Mouse (Mus musculus) heart, embryonic 15.5 days (tissue): Measurements from ENCODE around the gene Usp32. TPM values are rescaled to one million over a fixed set of nuclear protein-coding genes. Genes with fewer than 3 reads are reported as not detected.

Experiments used
- ATAC-seq: fragments of 200-750 bp; cut with Nextera tagmentation; replicated peaks from 2 replicates; pipeline ENCODE4 v1.8.0; 2017; ENCODE audit warnings: low read depth, moderate TSS enrichment; ENCODE audit not compliant: insufficient number of reproducible peaks, insufficient read depth, low FRiP score
- H3K27ac ChIP-seq: fragments of 300-500 bp; sonication (generic); 2 replicates; pipeline ENCODE4 v1.5.1; 2015; ENCODE audit warnings: mild to moderate bottlenecking, inconsistent platforms
- H3K27me3 ChIP-seq: fragments of 300-500 bp; sonication (generic); 2 replicates; pipeline ENCODE4 v1.6.1; 2015; ENCODE audit warnings: inconsistent platforms
- H3K36me3 ChIP-seq: fragments of 300-500 bp; sonication (generic); 2 replicates; pipeline ENCODE4 v1.6.1; 2015; ENCODE audit warnings: mild to moderate bottlenecking, inconsistent platforms
- H3K4me1 ChIP-seq: fragments of 300-500 bp; sonication (generic); replicated peaks from 2 replicates; pipeline ENCODE4 v1.6.1; 2015; ENCODE audit warnings: inconsistent platforms
- H3K4me2 ChIP-seq: fragments of 300-500 bp; sonication (generic); 2 replicates; pipeline ENCODE4 v1.6.1; 2015; ENCODE audit warnings: inconsistent platforms, mild to moderate bottlenecking, moderate library complexity
- H3K4me3 ChIP-seq: fragments of 300-500 bp; sonication (generic); 2 replicates; pipeline ENCODE4 v1.5.1; 2015; ENCODE audit warnings: mild to moderate bottlenecking, inconsistent platforms
- H3K9ac ChIP-seq: fragments of 300-500 bp; sonication (generic); 2 replicates; pipeline ENCODE4 v1.6.1; 2015; ENCODE audit warnings: mild to moderate bottlenecking, inconsistent platforms
- H3K9me3 ChIP-seq: fragments of 300-500 bp; sonication (generic); replicated peaks from 2 replicates; pipeline ENCODE4 v1.6.1; 2016; ENCODE audit warnings: inconsistent platforms
- WGBS: fragments of 180-500 bp; shearing (Covaris S2); methylation state at CpG from one replicate; pipeline ENCODE4 v1.1.7; 2015; ENCODE audit warnings: mixed read lengths; 5-methylcytosine and 5-hydroxymethylcytosine counted together
- polyA plus RNA-seq: library from polyadenylated mRNA; unstranded; fragments of >200 nt; fragmentation: Nextera tagmentation; extraction: Ambion mirVana; gene quantifications from 2 replicates; pipeline ENCODE4 v1.2.1, GENCODE M21; 2015

Gene Usp32
- polyA plus RNA-seq, 1 experiment from 2014 or later = 3.0 TPM

GRCm38 (mm10) chr11:84976706-84977105 is 163.3 kb downstream of the Usp32 start:
- 79% methylated on average over 3 of the region's 3 CpGs for WGBS
- no peak overlapping the region for H3K27ac ChIP-seq
- ATAC-seq = no peak
- no peak overlapping the region for H3K4me3 ChIP-seq
- H3K36me3 ChIP-seq = no peaks in the 10 kb centered on the region
- H3K9me3 ChIP-seq = no peaks in the 10 kb centered on the region
- 0 out of 2 replicates have a peak, but pooled peaks cover 3% of the 10 kb centered on the region for H3K4me1 ChIP-seq
- no peak overlapping the region for H3K9ac ChIP-seq
- no peaks in the 10 kb centered on the region for H3K27me3 ChIP-seq
- no peak overlapping the region for H3K4me2 ChIP-seq

- no peaks in the 10 kb centered on the region for H3K27me3 ChIP-seq
- no peak for ATAC-seq
- H3K4me2 ChIP-seq = no peak overlapping the region
- H3K4me3 ChIP-seq = no peak overlapping the region
- 0 out of 2 replicates have a peak, but pooled peaks cover 3% of the 10 kb centered on the region for H3K4me1 ChIP-seq
- H3K36me3 ChIP-seq = no peaks in the 10 kb centered on the region
- H3K27ac ChIP-seq = no peak overlapping the region
- 67% methylated on average over 7 of the region's 7 CpGs for WGBS
- H3K9ac ChIP-seq = no peak overlapping the region
- no peaks in the 10 kb centered on the region for H3K9me3 ChIP-seq
Measured at GRCm38 (mm10) chr11:84974582-84974981, 165.4 kb downstream of the Usp32 start.

- Histone ChIP-seq H3K27ac (no peak overlapping the region), H3K4me1 (peaks cover 7% of the 10 kb centered on the region), H3K4me2 (no peak overlapping the region), H3K9ac (no peak overlapping the region), H3K27me3 (no peaks in the 10 kb centered on the region), H3K36me3 (no peaks in the 10 kb centered on the region), H3K4me3 (no peak overlapping the region), H3K9me3 (no peaks in the 10 kb centered on the region)
- 68% methylated on average over 5 of the region's 5 CpGs for WGBS
- ATAC-seq = no peak
Measured at GRCm38 (mm10) chr11:84973661-84974060, 166.3 kb downstream of the Usp32 start.

GRCm38 (mm10) chr11:84972067-84972466 is 167.9 kb downstream of the Usp32 start:
- Histone ChIP-seq H3K9me3 (no peaks in the 10 kb centered on the region), H3K4me3 (no peak overlapping the region), H3K9ac (no peak overlapping the region), H3K4me1 (peaks cover 9% of the 10 kb centered on the region), H3K27me3 (no peaks in the 10 kb centered on the region), H3K36me3 (no peaks in the 10 kb centered on the region), H3K4me2 (no peak overlapping the region), H3K27ac (no peak overlapping the region)
- ATAC-seq = no peak
- 39% methylated on average over 3 of the region's 3 CpGs for WGBS

GRCm38 (mm10) chr11:84968775-84969174 is 171.2 kb downstream of the Usp32 start:
- Histone ChIP-seq H3K27ac (no peak overlapping the region), H3K27me3 (no peaks in the 10 kb centered on the region), H3K36me3 (no peaks in the 10 kb centered on the region), H3K4me3 (no peak overlapping the region), H3K4me2 (no peak overlapping the region), H3K4me1 (peaks cover 9% of the 10 kb centered on the region), H3K9me3 (no peaks in the 10 kb centered on the region), H3K9ac (no peak overlapping the region)
- 34% methylated on average over 6 of the region's 6 CpGs for WGBS
- ATAC-seq = no peak

GRCm38 (mm10) chr11:84968309-84968708 is 171.7 kb downstream of the Usp32 start:
- Histone ChIP-seq H3K4me3 (no peak overlapping the region), H3K4me2 (no peak overlapping the region), H3K4me1 (peaks cover 9% of the 10 kb centered on the region), H3K27me3 (no peaks in the 10 kb centered on the region), H3K9ac (no peak overlapping the region), H3K27ac (no peak overlapping the region), H3K9me3 (no peaks in the 10 kb centered on the region), H3K36me3 (no peaks in the 10 kb centered on the region)
- 65% methylated on average over 4 of the region's 4 CpGs for WGBS
- ATAC-seq = no peak

GRCm38 (mm10) chr11:84967113-84967512 is 172.8 kb downstream of the Usp32 start:
- no peak overlapping the region for H3K9ac ChIP-seq
- H3K27ac ChIP-seq = no peak overlapping the region
- H3K27me3 ChIP-seq = no peaks in the 10 kb centered on the region
- H3K9me3 ChIP-seq = no peaks in the 10 kb centered on the region
- no peak overlapping the region for H3K4me3 ChIP-seq
- no peak overlapping the region for H3K4me2 ChIP-seq
- 39% methylated on average over 5 of the region's 5 CpGs for WGBS
- peaks cover 9% of the 10 kb centered on the region for H3K4me1 ChIP-seq
- no peaks in the 10 kb centered on the region for H3K36me3 ChIP-seq
- no peak for ATAC-seq

- Histone ChIP-seq H3K4me1 (peaks cover 6% of the 10 kb centered on the region), H3K27me3 (no peaks in the 10 kb centered on the region), H3K9me3 (no peaks in the 10 kb centered on the region), H3K27ac (no peak overlapping the region), H3K4me3 (no peak overlapping the region), H3K9ac (no peak overlapping the region), H3K36me3 (no peaks in the 10 kb centered on the region), H3K4me2 (no peak overlapping the region)
- ATAC-seq = no peak
- 71% methylated on average over 4 of the region's 4 CpGs for WGBS
Measured at GRCm38 (mm10) chr11:84966696-84967095, 173.3 kb downstream of the Usp32 start.

- H3K4me1 ChIP-seq = peaks cover 16% of the 10 kb centered on the region
- H3K27ac ChIP-seq = no peak overlapping the region
- H3K4me2 ChIP-seq = no peak overlapping the region
- no peaks in the 10 kb centered on the region for H3K9me3 ChIP-seq
- H3K36me3 ChIP-seq = no peaks in the 10 kb centered on the region
- no peak overlapping the region for H3K4me3 ChIP-seq
- 78% methylated on average over 3 of the region's 3 CpGs for WGBS
- ATAC-seq = no peak
- H3K27me3 ChIP-seq = peaks cover 16% of the 10 kb centered on the region
- H3K9ac ChIP-seq = no peak overlapping the region
Measured at GRCm38 (mm10) chr11:84963556-84963955, 176.4 kb downstream of the Usp32 start.

GRCm38 (mm10) chr11:84962536-84962935 is 177.4 kb downstream of the Usp32 start:
- Histone ChIP-seq H3K27me3 (peaks cover 26% of the 10 kb centered on the region), H3K9me3 (no peaks in the 10 kb centered on the region), H3K4me2 (no peak overlapping the region), H3K9ac (no peak overlapping the region), H3K4me3 (no peak overlapping the region), H3K4me1 (peaks cover 25% of the 10 kb centered on the region), H3K36me3 (no peaks in the 10 kb centered on the region), H3K27ac (no peak overlapping the region)
- 83% methylated on average over 4 of the region's 4 CpGs for WGBS
- ATAC-seq = no peak

GRCm38 (mm10) chr11:84961571-84961970 is 178.4 kb downstream of the Usp32 start:
- ATAC-seq = no peak
- H3K27me3 ChIP-seq = peaks cover 36% of the 10 kb centered on the region

GRCm38 (mm10) chr11:84960780-84961179 is 179.2 kb downstream of the Usp32 start:
- no peak overlapping the region for H3K27ac ChIP-seq
- peaks cover 44% of the 10 kb centered on the region for H3K27me3 ChIP-seq
- H3K4me3 ChIP-seq = no peak overlapping the region
- H3K9ac ChIP-seq = no peak overlapping the region
- no peaks in the 10 kb centered on the region for H3K36me3 ChIP-seq
- no peak for ATAC-seq
- 59% methylated on average over 6 of the region's 6 CpGs for WGBS
- H3K4me2 ChIP-seq = no peak overlapping the region
- H3K4me1 ChIP-seq = peaks cover 29% of the 10 kb centered on the region
- no peaks in the 10 kb centered on the region for H3K9me3 ChIP-seq

More at GRCm38 (mm10) chr11:84961571-84961970, 178.4 kb downstream of the Usp32 start:
- H3K4me1 ChIP-seq = peaks cover 29% of the 10 kb centered on the region
- WGBS = 92% methylated on average over 4 of the region's 4 CpGs
- H3K9ac ChIP-seq = no peak overlapping the region
- H3K27ac ChIP-seq = no peak overlapping the region
- H3K36me3 ChIP-seq = no peaks in the 10 kb centered on the region
- no peaks in the 10 kb centered on the region for H3K9me3 ChIP-seq
- no peak overlapping the region for H3K4me3 ChIP-seq
- no peak overlapping the region for H3K4me2 ChIP-seq
